Mouse (Mus musculus) liver, embryonic 14.5 days (tissue): ENCODE results near the gene Tmem161b. TPM values are rescaled to one million over a fixed set of nuclear protein-coding genes. Genes with fewer than 3 reads are reported as not detected.
"Not testable (repeated sequence)": the region's sequence is repeated elsewhere in the genome, so short reads cannot be mapped to it uniquely, and the experiment has no call there.

Experiments used
- ATAC-seq: fragments of 200-750 bp; cut with Nextera tagmentation; 2 replicates; pipeline ENCODE4 v1.8.0; 2017; ENCODE audit warnings: moderate number of reproducible peaks, mild to moderate bottlenecking, moderate library complexity; ENCODE audit not compliant: insufficient read depth
- DNase-seq, 3 experiments: peaks; one replicate each; pipeline ENCODE4 v3.0.0-alpha.2; 2012 to 2013; ENCODE audit warnings: low read depth in 3 of 3, low spot score in 3 of 3
- H3K27ac ChIP-seq: fragments of 300-500 bp; sonication (generic); 2 replicates; pipeline ENCODE4 v1.5.1; 2014; ENCODE audit warnings: moderate library complexity, mild to moderate bottlenecking, control low read depth, inconsistent platforms
- H3K27me3 ChIP-seq: fragments of 300-500 bp; sonication (generic); 2 replicates; pipeline ENCODE4 v1.6.1; 2014; ENCODE audit warnings: mild to moderate bottlenecking, low read length, moderate library complexity; ENCODE audit not compliant: control insufficient read depth, insufficient read depth
- H3K36me3 ChIP-seq: fragments of 300-500 bp; sonication (generic); replicated peaks from 2 replicates; pipeline ENCODE4 v1.6.1; 2014; ENCODE audit warnings: low read depth; ENCODE audit not compliant: control insufficient read depth, insufficient read depth
- H3K4me1 ChIP-seq, 2 experiments: fragments of 200-500 bp in 1 of 2; fragments of 300-500 bp in 1 of 2; sonication (generic) in 1 of 2; replicated peaks; 2 replicates each; pipeline ENCODE4 v1.6.1; 2012 to 2014; ENCODE audit warnings: antibody characterized with exemption in 1 of 2, inconsistent platforms in 1 of 2, low read length in 1 of 2; ENCODE audit not compliant: control insufficient read depth in 2 of 2, insufficient read depth in 2 of 2
- H3K4me2 ChIP-seq: fragments of 300-500 bp; sonication (generic); 2 replicates; pipeline ENCODE4 v1.6.1; 2014; ENCODE audit warnings: low read depth, mild to moderate bottlenecking, control low read depth, moderate library complexity
- H3K4me3 ChIP-seq, 2 experiments: fragments of 200-500 bp in 1 of 2; fragments of 300-500 bp in 1 of 2; sonication (generic) in 1 of 2; 2 replicates each; pipeline ENCODE4 v1.5.1; 2012 to 2014; ENCODE audit warnings: low read depth in 2 of 2, low read length in 2 of 2, mild to moderate bottlenecking in 2 of 2, control low read depth in 1 of 2, inconsistent platforms in 1 of 2, moderate library complexity in 1 of 2; ENCODE audit not compliant: insufficient read depth in 1 of 2
- H3K9ac ChIP-seq: fragments of 300-500 bp; sonication (generic); replicated peaks from 2 replicates; pipeline ENCODE4 v1.6.1; 2014; ENCODE audit warnings: mild to moderate bottlenecking, control low read depth, moderate library complexity
- H3K9me3 ChIP-seq: fragments of 300-500 bp; sonication (generic); 2 replicates; pipeline ENCODE4 v1.6.1; 2016; ENCODE audit warnings: low read length, mixed read lengths; ENCODE audit not compliant: control insufficient read depth
- CTCF ChIP-seq: IDR thresholded peaks from 2 replicates; pipeline ENCODE4 v1.5.1; 2016; ENCODE audit warnings: antibody characterized with exemption, low read depth, control low read depth
- EP300 ChIP-seq: IDR thresholded peaks from 2 replicates; pipeline ENCODE4 v1.6.1; 2016; ENCODE audit warnings: antibody characterized with exemption, low read depth
- WGBS: fragments of 180-500 bp; shearing (Covaris S2); extraction: QIAGEN DNeasy Blood & Tissue Kit; methylation state at CpG from one replicate; pipeline ENCODE4 v1.1.7; 2014; ENCODE audit not compliant: insufficient replicate concordance; 5-methylcytosine and 5-hydroxymethylcytosine counted together
- polyA plus RNA-seq, 2 experiments: library from polyadenylated mRNA; depleted of rRNA in 1 of 2; stranded (reverse) in 1 of 2; unstranded in 1 of 2; fragments of >200 nt; fragmentation: Nextera tagmentation in 1 of 2; extraction: Ambion mirVana in 1 of 2; gene quantifications; 2 replicates each; pipeline versions ENCODE4 v1.2.1 to v1.2.3; 2012 to 2014

The Tmem161b gene
- polyA plus RNA-seq (2012; rRNA removed) (3.5 and 5.0 TPM in 2 replicates), polyA plus RNA-seq (2014; fragmentation: Nextera tagmentation; extraction: Ambion mirVana) (6.0 and 6.6 TPM in 2 replicates)

- TF ChIP-seq CTCF (no peak), EP300 (no peak)
- H3K4me1 ChIP-seq, result peaks cover 8 to 10% of the 10 kb centered on the region in 2 experiments
- H3K27me3 ChIP-seq, result no peaks in the 10 kb centered on the region
- H3K4me3 ChIP-seq, result peak within 1 kb of the TSS; percentile 68 to 98
- peak within 1 kb of the TSS; percentile 66 for H3K4me2 ChIP-seq
- peak within 1 kb of the TSS; percentile 58 for H3K9ac ChIP-seq
- peak; percentile 76 to 77 (median 77) for DNase-seq
- peak; percentile 99 for ATAC-seq
- WGBS, result under 1% methylated on average over 48 of the region's 52 CpGs
- no peaks in the 10 kb centered on the region for H3K9me3 ChIP-seq
- H3K36me3 ChIP-seq, result no peaks in the 10 kb centered on the region
- no peak within 1 kb of the TSS for H3K27ac ChIP-seq
Observed at GRCm38 (mm10) chr13:84221820-84222681, at the start of gene Tmem161b. Gene Tmem161b (plus strand): TSS chr13:84222296.

- DNase-seq, ATAC-seq: not testable (repeated sequence)
Observed at GRCm38 (mm10) chr13:84185835-84186234, 36.3 kb upstream of the Tmem161b start.

GRCm38 (mm10) chr13:84192723-84193122, 29.4 kb upstream of the Tmem161b start:
- H3K4me1 ChIP-seq, result no peaks in the 10 kb centered on the region
- ATAC-seq (no peak), DNase-seq (no peak)
- TF ChIP-seq CTCF, result no peak
- TF ChIP-seq EP300, result no peak
- no peaks in the 10 kb centered on the region for H3K27me3 ChIP-seq
- H3K4me2 ChIP-seq, result no peak overlapping the region
- H3K36me3 ChIP-seq, result no peaks in the 10 kb centered on the region
- H3K9me3 ChIP-seq, result no peaks in the 10 kb centered on the region
- H3K9ac ChIP-seq, result no peak overlapping the region
- H3K4me3 ChIP-seq, result no peak overlapping the region
- 49% methylated on average over 3 of the region's 3 CpGs for WGBS
- H3K27ac ChIP-seq, result no peak overlapping the region

More at GRCm38 (mm10) chr13:84185835-84186234, 36.3 kb upstream of the Tmem161b start:
- not testable (repeated sequence) for H3K36me3 ChIP-seq, H3K9ac ChIP-seq, H3K4me2 ChIP-seq, H3K4me3 ChIP-seq, H3K9me3 ChIP-seq, H3K27me3 ChIP-seq, H3K27ac ChIP-seq, H3K4me1 ChIP-seq

GRCm38 (mm10) chr13:84222682-84222992, 541 bp downstream of the Tmem161b start:
- no peaks in the 10 kb centered on the region for H3K9me3 ChIP-seq
- peak overlapping the region; percentile 66 for H3K4me2 ChIP-seq
- TF ChIP-seq CTCF (no peak), EP300 (no peak)
- ATAC-seq (no peak), DNase-seq (no peak)
- H3K36me3 ChIP-seq, result no peaks in the 10 kb centered on the region
- 2% methylated on average over 10 of the region's 10 CpGs for WGBS
- no peaks in the 10 kb centered on the region for H3K27me3 ChIP-seq
- peaks cover 8 to 10% of the 10 kb centered on the region in 2 experiments for H3K4me1 ChIP-seq
- no peak overlapping the region for H3K27ac ChIP-seq
- H3K4me3 ChIP-seq, result peak overlapping the region; percentile 68 to 98
- H3K9ac ChIP-seq, result peak overlapping the region; percentile 58

GRCm38 (mm10) chr13:84223018-84223417, 922 bp downstream of the Tmem161b start:
- Histone ChIP-seq H3K4me1 (peaks cover 8 to 10% of the 10 kb centered on the region in 2 experiments), H3K27ac (no peak overlapping the region), H3K36me3 (no peaks in the 10 kb centered on the region), H3K4me2 (peak overlapping the region; percentile 66), H3K9ac (peak overlapping the region; percentile 58; the same call in 1 of the 2 replicates), H3K4me3 (peak overlapping the region; percentile 68 to 98), H3K9me3 (no peaks in the 10 kb centered on the region), H3K27me3 (no peaks in the 10 kb centered on the region)
- WGBS, result 30% methylated on average over 5 of the region's 5 CpGs
- DNase-seq (no peak), ATAC-seq (no peak)
- no peak for TF ChIP-seq CTCF
- TF ChIP-seq EP300, result no peak
